Comparison of ENCODE assay signal across 8 mouse cellular contexts in the genomic region with DNA sequence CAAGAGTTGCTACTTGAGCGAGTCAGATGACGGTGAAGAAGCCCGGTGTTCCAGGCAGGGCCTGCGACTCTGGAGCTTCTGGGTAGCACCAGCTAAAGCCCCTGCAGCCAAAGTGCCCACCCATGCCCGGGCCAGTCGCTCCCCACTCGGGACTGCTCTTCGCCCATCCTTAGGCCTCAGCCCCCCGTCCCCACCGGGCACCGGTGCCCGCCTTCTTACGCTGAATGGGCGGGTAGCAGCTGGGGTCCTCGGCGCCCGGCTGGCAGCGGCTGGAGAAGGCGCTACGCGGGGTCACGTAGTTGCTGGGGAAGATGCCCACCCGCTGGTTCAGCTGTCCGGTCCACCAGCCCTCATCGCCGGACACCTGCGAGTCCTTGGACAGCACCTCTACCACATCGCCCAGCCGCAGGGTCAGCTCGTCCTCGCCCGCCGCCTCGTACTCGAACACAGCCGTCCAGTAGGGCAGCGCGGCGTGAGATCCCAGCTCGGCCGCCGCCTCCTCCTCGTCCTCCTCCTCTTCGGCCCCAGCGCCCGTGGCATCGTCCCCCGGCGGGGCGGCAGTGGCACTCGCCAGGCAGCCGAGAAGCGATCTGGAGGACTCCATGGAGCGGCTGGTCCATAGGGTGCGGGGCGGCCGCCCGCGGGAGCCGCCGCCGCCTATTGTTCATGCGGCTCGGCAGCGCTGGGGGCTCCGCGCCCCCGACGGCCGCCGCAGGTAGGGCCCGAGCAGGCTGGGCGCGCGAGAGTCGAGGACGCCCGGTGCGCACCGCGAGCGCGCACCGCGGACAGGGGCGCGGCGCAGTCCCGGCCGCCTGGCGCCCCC. TPM values are rescaled to one million over a fixed set of nuclear protein-coding genes. Genes with fewer than 3 reads are reported as not detected.
DNase-seq lines count a peak whose midpoint lies in the region; ATAC-seq lines count a peak whose summit lies in the region.

No protein-coding gene starts in this region.

- peak overlapping the region; percentile 97 for H3K4me2 ChIP-seq in heart, embryonic 11.5 days
- peak overlapping the region; percentile 90 for H3K4me2 ChIP-seq in kidney, embryonic 16.5 days (replicated peaks; ENCODE audit: low read depth, low read length)

- H3K36me3 ChIP-seq in heart, embryonic 11.5 days (ENCODE audit: control insufficient read depth, insufficient read depth, low read length), result no peaks in the 10 kb centered on the region
- no peaks in the 10 kb centered on the region for H3K36me3 ChIP-seq in kidney, embryonic 16.5 days (ENCODE audit: insufficient read depth, low read length)

- WGBS in heart, embryonic 11.5 days (ENCODE audit: insufficient replicate concordance), result 1% methylated on average over 79 of the region's 91 CpGs
- WGBS in kidney, embryonic 16.5 days, result under 1% methylated on average over 65 of the region's 91 CpGs

- peak; percentile 2 for DNase-seq in ovary, adult 18-20 months (ENCODE audit: low spot score)
- DNase-seq in ovary, postnatal 14 days (ENCODE audit: low spot score), result no peak
- DNase-seq in cerebellum, adult 9-10 months, result peak; percentile 60
- peak; percentile 18 for DNase-seq in lung, postnatal 36 days
- DNase-seq in right cerebral cortex, postnatal 25 days, result peak; percentile 26
- no peak for DNase-seq in retina, postnatal 1 day

- no peak overlapping the region for H3K27ac ChIP-seq in heart, embryonic 11.5 days (ENCODE audit: low read depth, low read length)
- H3K27ac ChIP-seq in kidney, embryonic 16.5 days (ENCODE audit: low read length), result peak overlapping the region; percentile 51; the same call in 1 of the 2 replicates

- H3K9ac ChIP-seq in heart, embryonic 11.5 days (ENCODE audit: low read depth, low read length), result peak overlapping the region; percentile 65
- H3K9ac ChIP-seq in kidney, embryonic 16.5 days (replicated peaks; ENCODE audit: low read length), result peak overlapping the region; percentile 75

- peak; percentile 41 for ATAC-seq in heart, embryonic 11.5 days (replicated peaks; ENCODE audit: insufficient number of reproducible peaks, low FRiP score, low TSS enrichment)
- peak; percentile 29 for ATAC-seq in kidney, embryonic 16.5 days (ENCODE audit: low FRiP score, low TSS enrichment)

- peak overlapping the region; percentile 65 for H3K4me3 ChIP-seq in heart, embryonic 11.5 days (ENCODE audit: low read depth, low read length)
- peak overlapping the region; percentile 70 for H3K4me3 ChIP-seq in kidney, embryonic 16.5 days (ENCODE audit: low read length)

- no peaks in the 10 kb centered on the region for H3K9me3 ChIP-seq in heart, embryonic 11.5 days (replicated peaks; ENCODE audit: control insufficient read depth, low read length)
- no peaks in the 10 kb centered on the region for H3K9me3 ChIP-seq in kidney, embryonic 16.5 days (ENCODE audit: low read length)

- peaks cover 3% of the 10 kb centered on the region; the same call in 1 of the 2 replicates for H3K4me1 ChIP-seq in heart, embryonic 11.5 days (ENCODE audit: control insufficient read depth, insufficient read depth, low read length)
- H3K4me1 ChIP-seq in kidney, embryonic 16.5 days (ENCODE audit: insufficient read depth, low read length), result peaks cover 9% of the 10 kb centered on the region

- peaks cover 44% of the 10 kb centered on the region for H3K27me3 ChIP-seq in heart, embryonic 11.5 days (ENCODE audit: control insufficient read depth, insufficient read depth, low read length)
- peaks cover 35% of the 10 kb centered on the region for H3K27me3 ChIP-seq in kidney, embryonic 16.5 days (ENCODE audit: insufficient read depth, low read length)

RNA-seq across cellular contexts. Expression of gene Map3k9, which starts 0.5 kb away (rescaled TPM):
- polyA plus RNA-seq in heart, embryonic 11.5 days (2014; fragmentation: Nextera tagmentation; extraction: Ambion mirVana), result 0.04 and 0.52 TPM in 2 replicates
- polyA plus RNA-seq in kidney, embryonic 16.5 days (2015; fragmentation: Nextera tagmentation; extraction: Ambion mirVana), result 0.73 and 0.97 TPM in 2 replicates

Comparison
In these comparisons a context has a peak if more than half of its experiments do, and no peak if none do; other contexts are left out.
1. DNase-seq: peak in ovary, adult 18-20 months (single experiment), cerebellum, adult 9-10 months (single experiment), lung, postnatal 36 days (single experiment) and right cerebral cortex, postnatal 25 days (single experiment); none in ovary, postnatal 14 days (single experiment) and retina, postnatal 1 day (single experiment).